Mouse (Mus musculus) midbrain, postnatal 0 days (tissue): ENCODE measurements around the gene 1700016D06Rik. TPM values are rescaled to one million over a fixed set of nuclear protein-coding genes. Genes with fewer than 3 reads are reported as not detected.

ENCODE experiments used
- ATAC-seq: fragments of 200-750 bp; cut with Nextera tagmentation; 2 replicates; pipeline ENCODE4 v1.8.0; 2017; ENCODE audit warnings: moderate number of reproducible peaks, mild to moderate bottlenecking, moderate TSS enrichment, moderate library complexity; ENCODE audit not compliant: low FRiP score
- DNase-seq: peaks from one replicate; pipeline ENCODE4 v3.0.0-alpha.2; 2015; ENCODE audit warnings: low spot score
- H3K27ac ChIP-seq: fragments of 300-500 bp; sonication (generic); 2 replicates; pipeline ENCODE4 v1.5.1; 2014; ENCODE audit warnings: low read depth, mild to moderate bottlenecking, low read length, mixed read lengths
- H3K27me3 ChIP-seq: fragments of 300-500 bp; sonication (generic); 2 replicates; pipeline ENCODE4 v1.6.1; 2014; ENCODE audit warnings: low read length, control low read depth, mixed read lengths; ENCODE audit not compliant: insufficient read depth
- H3K36me3 ChIP-seq: fragments of 300-500 bp; sonication (generic); 2 replicates; pipeline ENCODE4 v1.6.1; 2014; ENCODE audit warnings: low read length, control low read depth, mixed read lengths; ENCODE audit not compliant: insufficient read depth
- H3K4me1 ChIP-seq: fragments of 300-500 bp; sonication (generic); 2 replicates; pipeline ENCODE4 v1.6.1; 2014; ENCODE audit warnings: mild to moderate bottlenecking, control low read depth, antibody characterized with exemption, low read length, mixed read lengths; ENCODE audit not compliant: insufficient read depth
- H3K4me2 ChIP-seq: fragments of 300-500 bp; sonication (generic); 2 replicates; pipeline ENCODE4 v1.6.1; 2014; ENCODE audit warnings: low read depth, mild to moderate bottlenecking, low read length, mixed read lengths; ENCODE audit not compliant: poor library complexity, severe bottlenecking
- H3K4me3 ChIP-seq: fragments of 300-500 bp; sonication (generic); 2 replicates; pipeline ENCODE4 v1.5.1; 2014; ENCODE audit warnings: low read depth, mild to moderate bottlenecking, low read length, moderate library complexity
- H3K9ac ChIP-seq: fragments of 300-500 bp; sonication (generic); replicated peaks from 2 replicates; pipeline ENCODE4 v1.6.1; 2014; ENCODE audit warnings: mild to moderate bottlenecking, low read length, moderate library complexity, mixed read lengths; ENCODE audit not compliant: poor library complexity, severe bottlenecking
- H3K9me3 ChIP-seq: fragments of 300-500 bp; sonication (generic); 2 replicates; pipeline ENCODE4 v1.6.1; 2016; ENCODE audit warnings: low read length, control low read depth
- CTCF ChIP-seq: IDR thresholded peaks from 2 replicates; pipeline ENCODE4 v1.5.1; 2016; ENCODE audit warnings: antibody characterized with exemption, mild to moderate bottlenecking
- WGBS: fragments of 180-500 bp; shearing (Covaris S2); extraction: QIAGEN DNeasy Blood & Tissue Kit; methylation state at CpG from one replicate; pipeline ENCODE4 v1.1.7; 2014; 5-methylcytosine and 5-hydroxymethylcytosine counted together
- polyA plus RNA-seq: library from polyadenylated mRNA; unstranded; fragments of >200 nt; fragmentation: Nextera tagmentation; extraction: Ambion mirVana; gene quantifications from 2 replicates; pipeline ENCODE4 v1.2.1, GENCODE M21; 2015
- total RNA-seq: library from RNA; depleted of rRNA; stranded (reverse); fragments of >200 nt; gene quantifications from 2 replicates; pipeline ENCODE4 v1.2.3, GENCODE M21; 2014

1700016D06Rik gene
- total and polyA plus RNA-seq, 2 experiments from 2014 or later = 0.47 TPM; not detected in 1

- no peak overlapping the region for H3K27ac ChIP-seq
- H3K9ac ChIP-seq = no peak overlapping the region
- no peak overlapping the region for H3K4me3 ChIP-seq
- no peak for ATAC-seq
- H3K9me3 ChIP-seq = no peaks in the 10 kb centered on the region
- H3K4me2 ChIP-seq = no peak overlapping the region
- 88% methylated on average over 6 of the region's 6 CpGs for WGBS
- DNase-seq = no peak
- H3K4me1 ChIP-seq = no peaks in the 10 kb centered on the region
- peaks cover 15% of the 10 kb centered on the region; the same call in 1 of the 2 replicates for H3K36me3 ChIP-seq
- TF ChIP-seq CTCF = no peak
- H3K27me3 ChIP-seq = no peaks in the 10 kb centered on the region
Measured at GRCm38 (mm10) chr8:11737096-11737495, 36.2 kb upstream of the 1700016D06Rik start.

- ATAC-seq (no peak), DNase-seq (no peak)
- WGBS = 87% methylated on average over 15 of the region's 15 CpGs
Measured at GRCm38 (mm10) chr8:11735672-11736235, 34.9 kb upstream of the 1700016D06Rik start.

GRCm38 (mm10) chr8:11730271-11730940 is 29.5 kb upstream of the 1700016D06Rik start:
- H3K27ac ChIP-seq = no peak overlapping the region; the same call in 1 of the 2 replicates
- no peak for TF ChIP-seq CTCF
- H3K4me3 ChIP-seq = peak overlapping the region; percentile 6; the same call in 1 of the 2 replicates
- H3K9ac ChIP-seq = no peak overlapping the region; the same call in 1 of the 2 replicates
- no peaks in the 10 kb centered on the region for H3K27me3 ChIP-seq
- WGBS = 62% methylated on average over 12 of the region's 12 CpGs
- DNase-seq (no peak), ATAC-seq (no peak)
- peaks cover 10% of the 10 kb centered on the region for H3K4me1 ChIP-seq
- H3K9me3 ChIP-seq = no peaks in the 10 kb centered on the region
- H3K36me3 ChIP-seq = peaks cover 8% of the 10 kb centered on the region; the same call in 1 of the 2 replicates
- peak overlapping the region; percentile 54 for H3K4me2 ChIP-seq

More at GRCm38 (mm10) chr8:11735672-11736235, 34.9 kb upstream of the 1700016D06Rik start:
- Histone ChIP-seq H3K9me3 (no peaks in the 10 kb centered on the region), H3K27me3 (no peaks in the 10 kb centered on the region), H3K36me3 (peaks cover 15% of the 10 kb centered on the region; the same call in 1 of the 2 replicates), H3K27ac (no peak overlapping the region), H3K9ac (no peak overlapping the region), H3K4me3 (no peak overlapping the region), H3K4me1 (no peaks in the 10 kb centered on the region), H3K4me2 (no peak overlapping the region)
- no peak for TF ChIP-seq CTCF

GRCm38 (mm10) chr8:11728482-11729295 is 27.8 kb upstream of the 1700016D06Rik start:
- no peaks in the 10 kb centered on the region for H3K27me3 ChIP-seq
- peak; percentile 63 for DNase-seq
- peak overlapping the region; percentile 94 for H3K9ac ChIP-seq
- H3K4me2 ChIP-seq = peak overlapping the region; percentile 54
- under 1% methylated on average over 58 of the region's 61 CpGs for WGBS
- H3K4me3 ChIP-seq = peak overlapping the region; percentile 65
- H3K36me3 ChIP-seq = no peaks in the 10 kb centered on the region
- H3K27ac ChIP-seq = peak overlapping the region; percentile 98
- H3K9me3 ChIP-seq = no peaks in the 10 kb centered on the region
- peak; percentile 59 for ATAC-seq
- peaks cover 10% of the 10 kb centered on the region for H3K4me1 ChIP-seq
- TF ChIP-seq CTCF = no peak

GRCm38 (mm10) chr8:11727651-11728481 is 27.0 kb upstream of the 1700016D06Rik start, which contains the start of gene Arhgef7:
Gene Arhgef7 (plus strand): TSS chr8:11727721.
- no peak for TF ChIP-seq CTCF
- Histone ChIP-seq H3K4me2 (peak within 1 kb of the TSS; percentile 54), H3K9ac (peak within 1 kb of the TSS; percentile 94), H3K27me3 (no peaks in the 10 kb centered on the region), H3K4me3 (peak within 1 kb of the TSS; percentile 65), H3K27ac (peak within 1 kb of the TSS; percentile 98), H3K4me1 (peaks cover 10% of the 10 kb centered on the region), H3K9me3 (no peaks in the 10 kb centered on the region), H3K36me3 (no peaks in the 10 kb centered on the region)
- peak; percentile 89 for ATAC-seq
- peak; percentile 94 for DNase-seq
- under 1% methylated on average over 96 of the region's 127 CpGs for WGBS
